Mouse (Mus musculus): Measurements from ENCODE around the gene Sycp2. TPM values are rescaled to one million over a fixed set of nuclear protein-coding genes. Genes with fewer than 3 reads are reported as not detected.

The Sycp2 gene
- total RNA-seq, 4 experiments from 2014 or later = 0.87 to 2.9 (median 1.4) TPM

- peak in 1 of 2 experiments; percentile 51 for DNase-seq (ENCODE audit: low spot score in 2 of 2)
Observed at GRCm38 (mm10) chr2:178304669-178305068, 102.8 kb downstream of the Sycp2 start.

GRCm38 (mm10) chr2:178304188-178304529, 103.3 kb downstream of the Sycp2 start:
- no peak for DNase-seq (ENCODE audit: low spot score in 2 of 2)

- peak in 1 of 2 experiments; percentile 63 for DNase-seq (ENCODE audit: low spot score in 2 of 2)
Observed at GRCm38 (mm10) chr2:178303453-178304187, 103.9 kb downstream of the Sycp2 start.

Other genes starting within 250 kb of the Sycp2 start
- 1 to 10 TPM; 7.5 to 8.8 (median 7.9) TPM for gene Ppp1r3d, start 6.8 kb upstream of the Sycp2 start, total RNA-seq (2022)
- gene Fam217b, start 6.8 kb upstream of the Sycp2 start, total RNA-seq (2022) = 10 to 100 TPM; 48.2 to 67.8 (median 59.7) TPM
- under 1 TPM; 0.11 to 0.40 (median 0.20) TPM for gene Cdh26, start 22.8 kb upstream of the Sycp2 start, total RNA-seq (2022)